Mouse (Mus musculus) heart, adult 9 months (tissue): Measurements from ENCODE around the gene Mrpl51.
A peak's percentile ranks its signal among the peaks of the same experiment; 100 is the strongest.

Source experiments
- DNase-seq, 2 experiments: peaks; one replicate each; pipeline ENCODE4 v3.0.0; 2022; ENCODE audit warnings: low spot score in 2 of 2

Gene Mrpl51

DNA sequence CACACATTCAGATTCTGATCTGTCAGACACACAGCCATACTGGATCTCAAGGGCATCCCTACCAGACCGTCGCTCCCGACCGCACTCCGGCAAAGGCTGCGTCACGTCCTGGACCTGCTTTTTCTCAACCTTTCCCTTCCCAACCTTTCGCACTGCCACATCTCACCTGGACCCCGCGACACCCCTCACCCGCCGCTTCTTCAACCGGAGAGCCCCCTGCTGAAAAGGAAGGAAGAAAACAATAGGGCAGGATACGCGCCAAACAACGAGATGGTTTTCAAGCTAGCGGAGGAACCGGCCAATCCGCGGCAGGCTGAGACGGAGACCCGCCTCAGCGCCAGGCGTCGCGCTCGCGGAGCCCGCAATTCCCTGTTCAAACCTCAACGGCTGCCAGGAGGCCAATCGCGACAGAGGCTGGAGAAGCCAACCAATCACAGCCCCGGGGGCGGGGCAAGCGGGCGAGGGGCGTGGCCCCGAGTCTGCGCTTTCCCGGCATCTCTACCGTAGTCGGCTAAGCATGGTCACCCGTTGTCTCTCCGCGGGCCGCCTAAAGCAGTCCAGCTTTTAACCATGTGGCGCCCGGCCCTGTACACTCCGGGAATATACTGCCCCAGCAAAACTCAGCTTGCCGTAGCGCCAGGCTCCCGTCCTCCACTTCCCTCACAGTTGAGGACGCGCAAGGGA is at the start of gene Mrpl51, which contains the start of gene Ncapd2:
TSS of gene Mrpl51 (plus strand) at position 470 of the 684 bp plus-strand sequence.
TSS of gene Ncapd2 (minus strand) at position 370 of the 684 bp plus-strand sequence.
- DNase-seq: peak; percentile 96

DNA sequence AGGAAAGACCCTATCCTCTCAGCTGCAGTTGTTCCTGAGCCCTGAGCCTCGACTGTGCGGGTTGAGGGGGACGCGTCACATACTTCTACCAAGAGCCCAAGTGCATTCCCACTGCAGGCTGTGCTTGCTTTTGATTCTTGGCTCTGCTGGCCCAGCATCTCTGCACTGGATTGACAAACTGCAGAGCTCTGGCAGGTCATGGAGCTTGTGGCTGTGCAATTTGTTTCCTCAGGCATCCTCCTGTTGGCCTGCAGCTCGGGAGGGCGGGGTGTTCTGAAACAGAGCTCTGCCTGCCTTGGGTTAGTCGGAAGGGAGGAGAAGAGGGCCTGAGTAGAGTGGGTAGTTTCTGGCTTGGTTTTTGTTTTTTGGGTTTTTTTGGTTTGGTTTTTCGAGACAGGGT is 49.2 kb upstream of the Mrpl51 start:
- DNase-seq: no peak

DNA sequence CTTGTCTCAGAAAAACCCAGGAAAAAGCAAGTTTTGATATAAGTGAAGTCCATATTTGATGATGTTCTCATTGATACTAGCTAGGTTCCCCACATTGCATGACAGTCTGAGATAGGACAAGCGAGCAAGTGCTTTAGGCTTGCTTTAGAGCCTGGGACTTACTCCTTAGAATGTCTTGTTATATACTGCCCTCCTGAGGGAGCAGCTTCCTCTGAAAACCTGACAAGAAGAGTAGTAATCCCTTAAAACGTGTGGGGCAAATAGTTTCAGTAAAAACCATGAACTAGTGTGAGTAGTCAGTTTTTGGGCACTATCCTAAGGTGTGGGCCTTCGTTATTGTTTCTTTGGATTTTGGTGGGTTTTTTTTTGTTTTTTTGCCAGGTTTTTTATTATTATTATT is 48.5 kb upstream of the Mrpl51 start:
- DNase-seq: no peak

DNA sequence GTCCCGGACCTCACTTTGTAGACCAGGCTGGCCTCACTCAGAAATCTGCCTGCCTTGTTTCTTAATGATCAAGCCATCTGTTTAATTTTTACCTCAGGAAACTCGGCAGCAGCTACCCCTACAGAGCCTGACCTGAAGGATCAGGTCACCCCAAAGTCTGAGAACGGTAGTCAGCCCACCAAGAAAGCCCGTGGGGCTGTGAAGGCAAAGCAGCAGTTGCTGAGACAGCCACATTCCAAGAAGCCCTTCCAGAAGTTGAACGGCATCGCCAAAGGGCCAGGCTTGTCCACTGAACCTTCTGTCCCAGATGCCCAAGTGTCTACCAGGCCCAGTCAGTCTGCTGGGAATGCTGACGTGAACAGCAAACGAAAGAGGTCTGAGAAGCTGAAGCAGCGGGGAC is 47.7 kb upstream of the Mrpl51 start:
- no peak for DNase-seq

DNA sequence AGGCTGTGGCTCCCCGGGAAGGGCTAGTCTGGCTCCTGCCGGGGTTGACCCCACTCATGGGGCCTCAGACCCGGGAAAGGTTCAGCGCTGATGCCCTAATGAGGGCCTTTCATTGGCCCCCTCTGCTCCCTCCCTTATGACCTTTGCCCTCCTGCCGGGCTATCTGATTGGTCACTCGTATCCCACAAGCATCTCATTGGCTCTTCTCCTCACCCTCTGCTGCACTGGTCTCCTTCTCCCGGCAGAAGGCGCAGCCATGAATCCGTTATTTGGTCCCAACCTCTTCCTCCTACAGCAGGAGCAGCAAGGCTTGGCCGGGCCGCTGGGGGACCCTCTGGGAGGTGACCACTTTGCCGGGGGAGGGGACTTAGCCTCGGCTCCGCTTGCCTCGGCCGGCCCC is 46.6 kb upstream of the Mrpl51 start, which contains the start of gene Iffo1:
TSS of gene Iffo1 (plus strand) at position 241 of the 400 bp plus-strand sequence.
- DNase-seq: peak; percentile 95 to 97

DNA sequence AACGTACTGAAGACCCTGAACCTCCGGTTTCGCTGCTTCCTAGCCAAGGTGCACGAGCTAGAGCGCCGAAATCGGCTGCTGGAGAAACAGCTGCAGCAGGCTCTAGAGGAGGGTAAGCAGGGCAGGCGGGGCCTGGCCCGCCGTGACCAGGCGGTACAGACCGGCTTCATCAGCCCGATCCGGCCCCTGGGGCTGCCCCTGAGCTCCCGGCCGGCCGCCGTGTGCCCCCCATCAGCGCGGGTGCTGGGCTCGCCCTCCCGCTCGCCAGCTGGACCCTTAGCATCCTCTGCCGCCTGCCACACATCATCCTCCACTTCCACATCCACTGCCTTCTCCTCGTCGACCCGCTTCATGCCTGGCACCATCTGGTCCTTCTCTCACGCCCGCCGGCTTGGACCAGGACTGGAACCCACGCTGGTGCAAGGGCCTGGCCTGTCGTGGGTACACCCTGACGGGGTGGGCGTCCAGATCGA is 46.1 kb upstream of the Mrpl51 start:
- DNase-seq: peak in 1 of 2 experiments; percentile 27

DNA sequence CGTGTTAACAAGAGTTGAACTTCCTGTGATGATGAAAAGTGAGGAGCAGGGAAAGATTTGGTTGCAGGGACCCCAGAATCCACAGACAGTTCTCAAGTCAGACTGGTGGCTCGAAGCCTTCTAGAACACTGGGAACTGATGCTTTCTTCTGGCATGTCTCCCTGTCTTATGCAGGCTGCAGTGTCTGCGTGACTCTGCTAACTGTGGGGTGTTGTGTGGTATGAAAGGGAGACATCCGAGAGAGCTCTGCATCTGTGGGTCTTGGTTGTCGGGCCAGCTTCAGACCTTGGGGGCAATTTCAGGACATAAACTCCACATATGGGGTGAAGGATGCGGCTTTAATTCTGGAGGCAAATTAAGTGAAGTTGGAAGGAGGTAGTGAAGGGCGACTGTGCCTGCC is 45.5 kb upstream of the Mrpl51 start:
- no peak for DNase-seq

DNA sequence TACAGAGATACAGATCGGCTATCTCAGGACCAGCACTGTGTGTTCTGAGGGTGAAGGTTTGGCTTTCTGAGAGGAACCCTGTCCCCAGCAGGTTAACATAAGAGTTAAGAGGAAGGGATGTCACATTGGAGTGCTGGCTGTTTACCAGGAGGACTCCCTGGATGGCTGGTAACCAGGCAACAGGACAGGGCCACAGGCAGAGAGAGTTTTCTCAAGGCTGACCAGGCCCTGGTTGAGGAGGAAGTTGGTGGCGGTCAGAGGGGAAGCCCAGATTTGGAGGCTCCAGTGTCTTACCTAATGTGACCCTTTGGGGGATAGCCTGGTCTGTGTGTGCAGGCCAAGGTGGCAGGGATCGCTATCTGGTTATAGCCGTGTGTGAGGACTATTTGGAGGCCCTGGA is 44.8 kb upstream of the Mrpl51 start:
- peak; percentile 76 to 79 for DNase-seq

DNA sequence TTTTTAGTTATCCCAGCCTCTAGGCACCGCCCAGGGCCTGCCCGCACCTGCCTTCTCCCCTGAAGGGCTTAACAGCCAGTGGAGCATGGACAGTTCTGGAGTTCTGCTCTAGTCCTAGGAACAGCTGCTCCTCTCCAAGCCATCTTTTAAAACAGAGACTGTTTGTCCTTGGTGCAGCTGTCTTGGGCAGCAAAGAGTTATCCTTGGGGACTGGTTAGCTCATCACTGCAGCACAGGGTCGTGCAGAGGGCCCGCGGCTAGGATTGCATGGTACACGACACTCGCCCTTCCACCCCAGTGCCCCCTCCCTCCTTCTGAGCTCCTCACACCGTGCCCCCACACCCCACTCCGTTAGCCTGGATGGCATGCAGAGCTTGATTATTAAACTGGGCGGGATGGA is 44.3 kb upstream of the Mrpl51 start:
- DNase-seq: no peak

DNA sequence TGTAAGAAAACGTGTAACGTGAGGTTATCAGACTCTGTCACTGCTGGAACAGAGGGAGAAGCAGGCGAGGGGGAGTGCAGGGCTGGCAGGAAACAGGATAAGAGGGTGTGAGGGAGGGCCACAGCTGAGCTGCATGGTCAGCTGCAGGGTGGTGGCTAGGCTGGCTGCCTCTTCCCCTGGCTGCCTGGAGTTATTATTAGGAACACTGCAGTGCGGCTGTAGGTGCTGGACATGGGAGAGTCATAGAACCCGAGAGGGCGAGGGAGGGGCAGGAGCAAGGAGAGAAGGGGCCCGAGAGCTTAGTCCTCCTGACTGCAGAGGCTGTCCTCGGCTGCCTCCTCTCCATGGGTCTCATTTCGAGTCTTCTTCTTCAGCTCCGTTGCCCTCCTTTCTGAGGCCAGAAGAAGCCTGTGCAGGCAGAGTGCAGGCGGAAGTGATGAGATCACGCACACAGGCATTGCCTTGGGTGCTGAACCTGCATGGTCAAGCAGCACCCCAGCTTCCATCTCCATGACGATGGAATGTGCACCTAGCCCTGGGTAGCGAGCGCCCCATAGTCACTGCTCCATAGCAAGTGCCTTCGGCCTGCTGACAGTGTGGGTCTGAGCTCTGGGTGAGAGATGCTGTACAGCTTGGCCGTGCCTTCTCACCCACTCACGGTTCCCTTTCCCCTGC is 43.2 kb upstream of the Mrpl51 start:
- DNase-seq: peak; percentile 84 to 89

DNA sequence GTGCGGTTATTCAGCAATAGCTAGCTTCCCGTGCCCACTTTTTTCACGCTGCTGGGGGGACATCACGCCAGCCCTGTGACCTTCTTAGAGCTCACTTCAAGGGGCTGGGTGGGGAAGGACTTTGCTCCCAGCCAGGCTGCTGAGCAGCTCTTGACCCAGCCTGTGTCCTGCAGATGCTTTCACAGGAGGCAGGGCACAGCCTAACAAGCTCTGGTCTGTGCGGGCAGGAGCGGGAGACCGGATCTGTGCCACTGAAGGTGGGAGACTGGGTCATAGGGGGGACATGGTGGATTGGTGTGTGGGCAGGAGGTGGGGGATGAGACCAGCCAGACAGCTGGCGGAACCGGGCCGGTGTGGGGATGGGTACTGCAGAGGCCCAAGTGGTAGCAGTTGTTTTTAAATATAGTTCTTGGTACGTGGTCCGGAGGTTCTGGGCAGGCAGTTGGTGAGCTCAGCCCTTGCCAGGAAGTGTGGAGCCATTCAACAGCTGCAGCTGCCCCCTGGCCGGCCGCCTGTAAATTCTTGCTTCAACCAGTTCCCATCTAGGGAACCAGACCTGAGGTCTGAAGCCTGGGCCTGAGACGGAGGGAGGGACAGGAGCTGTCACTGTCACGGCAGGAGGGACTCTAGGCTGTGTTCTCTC is 42.6 kb upstream of the Mrpl51 start:
- DNase-seq: peak; percentile 73 to 74

DNA sequence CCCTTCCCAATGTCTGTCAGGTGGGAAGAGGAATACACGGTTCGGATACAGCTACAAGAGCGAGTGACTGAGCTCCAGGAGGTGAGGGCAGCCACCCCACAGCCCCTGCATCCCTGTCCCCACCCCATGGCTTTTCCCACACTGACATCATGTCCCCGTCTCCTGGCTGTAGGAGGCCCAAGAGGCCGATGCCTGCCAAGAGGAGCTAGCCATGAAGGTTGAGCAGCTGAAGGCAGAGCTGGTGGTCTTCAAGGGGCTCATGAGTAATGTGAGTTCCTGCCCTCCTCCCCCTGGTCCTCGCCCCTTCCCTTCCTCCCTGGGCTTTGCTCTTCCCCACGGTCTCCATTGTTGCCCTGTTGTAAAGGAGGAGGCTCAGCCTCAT is 42.0 kb upstream of the Mrpl51 start:
- DNase-seq: no peak

DNA sequence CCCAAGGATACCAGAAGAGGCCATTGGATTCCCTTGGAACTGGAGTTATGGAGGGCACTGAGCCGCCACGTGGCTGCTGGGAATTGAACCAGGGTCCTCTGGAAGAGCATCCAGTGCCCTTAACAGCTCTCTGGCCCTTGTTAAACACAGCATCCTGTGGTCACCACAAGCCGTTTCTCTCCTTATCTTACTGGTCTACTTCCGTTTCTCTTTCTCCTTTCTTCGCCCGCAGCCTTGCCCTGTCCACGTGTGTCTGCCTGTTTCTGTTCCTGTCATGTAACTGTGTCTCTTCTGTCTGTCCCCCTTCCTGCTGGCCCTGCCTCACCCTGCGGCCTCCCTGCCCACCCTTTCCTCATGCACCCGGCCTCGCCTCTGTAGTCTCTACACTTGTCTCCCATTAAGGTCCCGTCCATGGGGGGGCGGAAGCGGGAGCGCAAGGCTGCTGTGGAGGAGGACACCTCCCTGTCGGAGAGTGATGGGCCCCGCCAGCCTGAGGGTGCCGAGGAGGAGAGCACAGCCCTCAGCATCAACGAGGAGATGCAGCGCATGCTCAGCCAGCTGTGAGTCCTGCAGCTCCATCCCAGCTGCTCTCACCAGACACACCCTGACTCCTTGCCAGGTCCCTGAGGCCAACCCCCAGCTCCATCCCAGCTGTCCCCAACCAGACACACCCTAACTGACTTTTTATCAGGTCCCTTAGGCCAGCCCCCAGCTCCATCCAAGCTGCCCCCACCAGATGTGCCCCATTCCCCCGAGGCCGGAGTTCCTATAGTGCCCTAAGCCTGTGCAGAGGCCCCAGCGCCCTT is 39.2 kb upstream of the Mrpl51 start:
- peak; percentile 70 to 79 for DNase-seq

DNA sequence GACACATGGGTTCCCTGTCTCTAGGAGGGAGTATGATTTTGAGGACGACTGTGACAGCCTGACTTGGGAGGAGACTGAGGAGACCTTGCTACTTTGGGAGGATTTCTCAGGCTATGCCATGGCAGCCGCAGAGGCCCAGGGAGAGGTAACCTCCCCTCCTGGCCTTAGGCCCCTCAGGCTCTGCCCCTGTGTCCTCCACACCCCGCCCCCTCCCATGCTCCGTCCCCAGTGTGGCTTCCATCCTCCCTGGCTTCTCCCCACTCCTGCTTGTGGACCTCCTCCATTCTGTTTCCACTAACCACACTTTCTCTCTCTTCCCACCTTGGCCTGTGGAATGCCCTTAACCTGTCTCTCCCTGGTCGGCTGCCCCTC is 38.6 kb upstream of the Mrpl51 start:
- DNase-seq: no peak

DNA sequence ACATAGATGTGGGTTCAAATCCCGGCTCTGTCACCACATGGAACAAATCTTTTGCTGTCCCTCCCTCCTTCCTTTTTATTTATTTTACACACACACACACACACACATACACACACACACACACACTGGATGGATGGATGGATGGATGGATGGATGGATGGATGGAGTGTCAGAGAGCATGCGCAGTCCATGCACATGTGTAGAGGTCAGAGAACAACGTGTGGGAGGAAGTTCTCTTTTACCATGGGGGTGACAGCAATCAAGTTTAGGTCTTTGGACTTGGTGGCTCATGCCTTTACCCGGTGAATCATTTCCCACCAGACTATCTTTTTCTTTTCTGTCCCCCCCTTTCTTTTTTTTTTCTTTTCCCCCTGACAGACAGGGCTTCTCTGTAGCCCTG is 37.9 kb upstream of the Mrpl51 start:
- DNase-seq: no peak

DNA sequence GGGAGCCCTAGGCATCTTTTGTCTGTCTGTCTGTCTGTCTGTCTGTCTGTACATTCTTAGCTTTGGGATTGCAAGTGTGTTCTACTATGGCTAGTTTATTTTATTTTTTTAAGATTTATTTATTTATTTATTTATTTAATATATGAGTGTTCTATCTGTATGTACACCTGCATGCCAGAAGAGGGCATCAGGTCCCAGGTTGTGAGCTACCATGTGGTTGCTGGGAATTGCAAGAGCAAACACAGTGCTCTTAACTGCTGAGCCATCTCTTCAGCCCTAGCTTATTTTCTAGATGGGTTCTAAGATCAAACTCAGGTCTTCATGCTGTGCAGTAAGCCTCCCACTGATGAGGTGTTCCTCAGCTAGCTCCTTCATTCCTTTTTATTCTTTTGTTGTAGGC is 37.1 kb upstream of the Mrpl51 start:
- DNase-seq: no peak

DNA sequence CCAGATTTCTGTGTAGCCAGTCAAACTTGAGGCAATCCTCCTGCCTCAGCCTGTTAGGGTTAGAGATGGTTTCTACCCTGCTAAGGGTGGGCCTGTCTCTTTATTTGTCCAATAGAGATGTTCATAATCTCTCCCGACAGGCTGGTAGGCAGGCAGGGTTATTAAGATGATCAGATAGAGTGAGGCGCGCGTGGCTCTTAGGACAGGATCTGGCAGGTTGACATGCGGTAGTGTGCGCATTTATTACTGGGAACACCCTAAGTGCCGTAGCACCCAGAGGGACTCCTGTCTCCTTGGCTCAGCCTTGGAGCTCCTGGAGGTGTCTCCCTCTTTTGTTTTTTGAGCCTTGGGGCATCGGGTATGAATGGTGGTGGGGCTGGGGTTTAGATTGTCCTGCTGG is 36.3 kb upstream of the Mrpl51 start:
- DNase-seq: no peak

DNA sequence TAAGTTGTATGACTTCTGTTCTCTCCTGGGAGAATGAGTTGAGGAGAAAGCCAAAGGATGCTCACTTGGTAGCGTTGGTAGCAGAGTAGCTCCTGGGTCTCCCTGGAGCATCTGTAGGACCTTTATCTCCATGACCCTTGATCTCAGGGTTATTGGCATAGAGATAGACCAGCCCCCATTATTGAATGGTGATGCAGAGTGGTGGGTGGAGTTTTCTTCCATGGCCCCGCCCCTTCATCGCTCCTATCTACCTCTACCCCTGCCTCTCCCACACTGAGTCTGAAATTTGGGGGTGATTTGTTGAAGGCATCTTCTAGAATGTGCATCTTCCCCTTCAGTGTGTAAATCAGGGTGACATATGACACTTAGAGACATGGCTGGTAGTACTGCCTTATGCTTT is 35.1 kb upstream of the Mrpl51 start:
- no peak for DNase-seq

DNA sequence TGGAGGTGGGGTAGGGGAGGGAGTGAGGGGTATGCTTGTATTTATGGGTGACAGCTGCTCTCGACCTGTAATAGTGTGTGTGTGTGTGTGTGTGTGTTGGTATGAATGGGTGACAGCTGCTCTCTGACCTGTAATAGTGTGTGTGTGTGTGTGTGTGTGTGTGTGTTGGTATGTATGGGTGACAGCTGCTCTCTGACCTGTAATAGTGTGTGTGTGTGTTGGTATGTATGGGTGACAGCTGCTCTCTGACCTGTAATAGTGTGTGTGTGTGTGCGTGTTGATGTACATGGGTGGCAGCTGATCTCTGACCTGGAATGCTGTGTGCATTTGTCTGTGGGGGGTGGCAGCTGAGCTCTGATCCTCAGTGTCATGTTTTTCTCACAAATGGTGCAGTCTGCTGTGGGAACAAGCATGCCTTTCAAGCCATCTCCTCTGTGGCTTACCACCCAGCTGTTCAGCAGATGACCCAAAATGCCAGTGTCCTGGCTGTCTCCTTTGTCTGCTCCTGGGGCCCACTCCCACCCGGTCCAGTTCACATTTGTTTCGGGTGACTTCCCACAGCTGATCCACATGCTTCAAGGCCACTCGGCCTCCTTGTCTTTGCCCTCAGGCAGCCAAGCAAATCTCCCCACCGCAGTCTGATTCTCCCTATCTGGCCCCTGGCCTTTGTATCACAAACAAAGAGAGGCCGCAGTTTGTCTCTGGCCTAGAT is 34.5 kb upstream of the Mrpl51 start:
- DNase-seq: no peak

DNA sequence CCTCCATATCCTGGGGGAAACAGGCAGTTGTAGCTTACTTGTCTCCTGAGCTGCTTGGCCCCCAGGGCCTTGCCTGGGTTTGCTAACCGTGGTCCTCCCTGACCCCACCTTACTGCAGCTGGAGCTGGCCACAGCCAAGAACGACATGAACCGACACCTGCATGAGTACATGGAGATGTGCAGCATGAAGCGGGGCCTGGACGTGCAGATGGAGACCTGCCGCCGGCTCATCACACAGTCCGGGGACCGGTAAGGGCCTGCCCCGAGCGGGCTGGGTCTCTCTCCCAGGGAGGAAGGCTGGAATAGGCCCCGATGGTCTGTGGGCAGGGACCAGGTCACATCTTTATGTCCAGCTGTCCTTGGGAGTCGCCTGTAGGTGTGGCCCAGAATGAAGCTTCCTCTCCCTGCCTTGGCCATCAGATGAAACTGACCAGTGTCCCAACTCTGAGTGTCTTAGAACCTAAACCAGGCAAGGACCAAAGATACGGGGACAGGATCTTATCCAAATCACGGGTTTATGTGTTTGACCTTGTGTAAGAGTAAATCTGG is 32.6 kb upstream of the Mrpl51 start:
- DNase-seq: no peak
